Mouse (Mus musculus): ENCODE measurements around the gene Pank2.

- no peak for TF ChIP-seq CTCF (IDR thresholded peaks at IDR 0.05; ENCODE audit: low read depth)
- TF ChIP-seq EP300 (IDR thresholded peaks at IDR 0.05; ENCODE audit: low read depth) = no peak
Measured at GRCm38 (mm10) chr2:131255738-131256137, 6.6 kb upstream of the Pank2 start.

All from liver, postnatal 0 days (tissue).